Mouse (Mus musculus): Measurements from ENCODE around the gene Camkk1.

Gene Camkk1

GRCm38 (mm10) chr11:73057701-73058100 lies 38.9 kb downstream of the Camkk1 start:
- no peak for DNase-seq (ENCODE audit: low spot score)

- no peak for DNase-seq (ENCODE audit: low spot score)
Observed at GRCm38 (mm10) chr11:73059630-73060029, 40.8 kb downstream of the Camkk1 start.

- no peak for DNase-seq (ENCODE audit: low spot score)
Observed at GRCm38 (mm10) chr11:73061413-73061812, 42.6 kb downstream of the Camkk1 start.

DNA sequence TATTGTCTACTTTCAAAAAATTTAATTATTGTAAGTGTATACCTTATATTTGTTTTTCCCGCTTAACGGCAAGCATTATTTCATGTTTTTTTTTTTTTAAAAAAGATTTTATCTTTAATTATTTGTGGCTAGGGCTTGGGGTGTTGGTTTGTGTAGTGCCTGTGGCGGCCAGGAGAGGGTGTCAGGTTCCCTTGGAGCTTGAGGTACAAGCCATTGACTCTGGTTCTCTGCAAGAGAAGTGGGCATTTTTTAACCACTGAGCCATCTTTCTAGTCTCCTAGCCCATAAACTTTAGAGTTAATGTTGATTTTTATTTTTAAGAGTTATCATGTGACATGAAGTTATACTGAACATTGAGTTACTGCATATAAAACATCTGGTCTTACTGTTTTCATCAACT lies 53.0 kb downstream of the Camkk1 start:
- no peak for DNase-seq (ENCODE audit: low spot score)

GRCm38 (mm10) chr11:73076295-73076694 lies 57.5 kb downstream of the Camkk1 start:
- DNase-seq (ENCODE audit: low spot score): no peak

- no peak for DNase-seq (ENCODE audit: low spot score)
Observed at GRCm38 (mm10) chr11:73076733-73077132, 57.9 kb downstream of the Camkk1 start.

DNA sequence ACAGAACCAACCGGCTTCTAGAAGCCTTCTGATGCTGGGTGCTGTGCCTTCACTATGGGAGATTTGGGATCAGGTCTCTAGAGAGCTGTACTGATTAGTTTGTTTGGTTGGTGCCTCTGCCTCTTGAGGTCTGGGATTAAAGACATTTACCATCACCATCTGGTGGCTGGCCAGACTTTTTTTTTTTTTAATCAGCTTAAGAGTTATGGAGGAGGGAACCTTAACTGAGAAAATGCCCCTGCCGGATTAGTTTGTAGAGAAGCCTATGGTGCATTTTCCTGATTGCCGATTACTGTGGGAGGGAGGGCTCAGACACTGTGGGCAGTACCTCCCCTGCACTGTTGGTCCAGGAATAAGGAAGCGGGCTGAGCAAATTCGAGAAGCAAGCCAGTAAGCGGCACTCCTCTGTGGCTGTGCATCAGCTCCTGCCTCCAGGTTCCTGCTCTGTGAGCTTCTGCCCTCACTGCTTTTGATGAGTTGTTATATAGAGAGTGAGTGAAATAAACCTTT lies 58.5 kb downstream of the Camkk1 start:
- no peak for DNase-seq (ENCODE audit: low spot score)

DNA sequence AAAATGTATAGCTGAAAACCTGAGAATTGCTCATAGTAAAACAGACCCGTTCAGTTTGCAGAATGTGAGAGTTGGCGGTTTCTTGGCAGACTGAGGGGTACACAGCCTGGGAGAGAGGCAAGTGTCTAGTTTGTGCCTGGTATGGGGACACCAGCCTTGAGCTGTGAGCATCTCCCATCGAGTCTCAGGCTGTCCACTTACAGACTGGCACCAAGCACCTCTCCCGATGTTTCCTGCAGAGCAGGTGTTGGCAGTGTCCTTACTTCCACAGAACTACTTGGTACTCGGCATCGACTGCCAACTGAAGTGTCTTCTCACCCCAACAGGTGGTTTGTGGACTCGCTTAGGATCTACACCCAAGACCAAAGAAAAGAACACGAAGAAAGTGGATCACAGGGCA lies 59.8 kb downstream of the Camkk1 start:
- DNase-seq (ENCODE audit: low spot score): no peak

GRCm38 (mm10) chr11:73080306-73080705 lies 61.5 kb downstream of the Camkk1 start:
- no peak for DNase-seq (ENCODE audit: low spot score)

DNA sequence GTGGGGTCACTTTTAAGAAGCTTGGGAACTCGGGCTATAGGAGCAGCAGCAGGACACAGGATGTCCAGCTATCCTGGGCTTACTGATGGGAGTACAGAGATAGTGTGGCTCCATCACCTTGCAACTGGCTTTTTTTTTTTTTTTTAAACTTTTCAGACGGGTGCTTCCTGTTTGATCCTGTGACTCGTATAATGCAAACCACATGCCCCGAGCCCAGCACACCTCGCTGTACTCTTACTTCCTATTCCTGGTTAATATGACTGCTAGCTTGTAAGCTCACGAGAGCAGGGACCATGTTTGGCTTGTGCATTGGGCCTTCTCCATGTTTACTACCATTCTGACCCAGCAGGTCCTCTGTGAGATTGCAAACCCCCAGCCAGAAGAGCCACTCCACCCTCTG lies 65.5 kb downstream of the Camkk1 start:
- DNase-seq (ENCODE audit: low spot score): no peak

- DNase-seq (ENCODE audit: low spot score): no peak
Observed at GRCm38 (mm10) chr11:73084804-73085231, 66.0 kb downstream of the Camkk1 start.

GRCm38 (mm10) chr11:73085391-73085790 lies 66.6 kb downstream of the Camkk1 start:
- DNase-seq (ENCODE audit: low spot score): no peak

DNA sequence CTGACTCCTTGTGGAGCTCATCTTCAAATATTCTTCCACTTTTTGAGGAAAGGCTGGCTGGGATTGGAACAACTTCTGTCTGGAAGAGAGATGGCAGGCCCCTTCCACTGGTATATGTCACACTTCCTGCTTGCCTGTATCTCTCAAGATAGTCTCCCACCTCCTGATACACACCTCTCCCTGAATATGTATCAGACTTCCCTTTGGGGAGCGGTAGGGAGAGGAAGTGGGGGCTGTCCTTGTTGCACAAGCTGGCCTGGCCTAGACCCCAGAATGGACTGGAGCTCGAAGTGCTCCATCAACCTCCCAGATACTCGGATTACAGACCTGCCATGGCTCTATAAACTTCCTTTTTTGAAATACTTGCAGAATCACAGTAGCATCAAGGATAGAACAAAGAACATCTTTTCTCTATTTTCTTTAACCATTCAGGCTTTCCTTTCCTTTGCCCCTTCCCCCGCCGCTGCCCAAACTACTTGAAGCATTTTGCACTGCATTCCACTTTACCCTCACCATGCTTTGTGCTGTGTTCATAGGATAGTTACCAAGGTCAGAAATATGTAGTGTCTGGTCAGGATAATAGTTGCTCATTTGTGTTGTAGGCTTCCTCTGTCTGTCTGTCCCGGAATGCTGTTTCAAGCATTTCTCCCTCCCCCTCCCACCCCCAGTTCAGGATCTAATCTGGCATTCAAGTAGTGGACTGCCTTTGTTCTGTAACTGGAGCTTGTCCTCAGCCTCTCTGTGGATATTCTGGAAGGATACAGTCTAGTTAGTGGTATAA lies 69.1 kb downstream of the Camkk1 start:
- no peak for DNase-seq (ENCODE audit: low spot score)

DNA sequence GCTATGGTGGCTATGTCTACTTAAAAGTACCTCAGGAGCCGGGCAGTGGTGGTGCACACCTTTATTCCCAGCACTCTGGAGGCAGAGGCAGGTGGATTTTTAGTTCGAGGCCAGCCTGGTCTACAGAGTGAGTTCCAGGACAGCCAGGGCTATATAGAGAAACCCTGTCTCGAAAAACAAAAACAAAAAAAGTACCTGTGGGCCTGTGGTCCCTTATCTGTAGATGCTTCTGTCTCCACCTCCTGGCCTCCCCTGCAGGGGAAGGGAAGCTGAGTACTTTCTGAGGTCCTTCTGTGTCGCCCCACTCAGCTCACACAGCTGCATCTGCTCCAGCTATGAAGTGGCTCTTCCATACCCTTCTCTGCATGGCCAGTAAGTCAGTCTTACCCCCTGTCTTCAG lies 71.5 kb downstream of the Camkk1 start, which contains the start of gene Itgae:
Gene Itgae (plus strand): TSS at position 301 of the 400 bp plus-strand sequence.
- no peak for DNase-seq (ENCODE audit: low spot score)

DNA sequence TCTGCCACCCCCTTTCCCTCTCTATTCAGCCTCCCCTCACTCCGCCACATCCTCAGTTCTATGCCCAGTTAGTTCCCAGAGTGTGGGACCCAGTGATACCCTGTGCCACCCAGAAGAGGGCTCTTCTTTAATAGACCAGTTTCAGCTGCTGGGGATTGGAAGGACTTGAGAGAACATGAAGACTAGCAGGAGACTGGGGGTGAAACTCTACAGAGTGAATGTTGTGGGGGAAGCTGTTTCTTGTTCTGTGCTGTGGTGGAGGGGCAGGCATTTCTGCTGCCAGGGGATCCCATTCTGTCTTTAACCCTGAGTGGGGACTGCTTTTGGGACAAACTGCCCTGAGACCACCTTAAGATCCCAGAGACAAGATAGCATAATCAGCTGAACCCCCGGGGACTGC lies 72.0 kb downstream of the Camkk1 start:
- DNase-seq (ENCODE audit: low spot score): no peak

Measured in testis, postnatal 14 days (tissue).